Mouse (Mus musculus): ENCODE data around the gene Tgfbr1. TPM values are rescaled to one million over a fixed set of nuclear protein-coding genes. Genes with fewer than 3 reads are reported as not detected.

Gene Tgfbr1
- polyA plus RNA-seq, 1 experiment = 1.7 TPM

DNA sequence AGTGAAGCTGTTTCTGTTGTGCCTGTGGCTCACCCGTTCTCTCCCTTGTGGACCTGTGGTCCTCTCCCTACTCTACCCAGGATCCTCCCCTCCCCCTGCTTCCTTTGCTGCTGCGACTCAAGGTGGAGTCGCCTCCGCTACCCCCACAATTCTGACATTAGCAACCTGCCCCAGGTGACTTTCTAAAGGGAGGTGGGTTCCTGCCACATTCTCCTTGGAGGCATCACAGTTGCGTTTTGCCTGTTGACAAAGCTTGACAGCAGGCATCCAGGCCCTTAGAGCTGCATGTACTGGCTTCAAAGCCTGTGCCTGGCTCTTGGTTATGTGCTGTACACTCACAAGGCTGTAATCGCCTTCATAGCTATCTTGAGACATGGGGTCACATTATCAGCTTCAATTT, 85.9 kb downstream of the Tgfbr1 start:
- TF ChIP-seq CTCF (IDR thresholded peaks at IDR 0.05; ENCODE audit: extremely low read depth, insufficient read length, insufficient replicate concordance, low read depth, low read length) (no peak), POLR2A (IDR thresholded peaks at IDR 0.05; ENCODE audit: low read depth, low read length) (no peak)
- Histone ChIP-seq H3K27ac (ENCODE audit: insufficient read depth, low read depth, low read length) (no peak overlapping the region), H3K36me3 (ENCODE audit: control insufficient read depth, insufficient read depth, low read length) (no peaks in the 10 kb centered on the region), H3K4me1 (ENCODE audit: control insufficient read depth, insufficient read depth, insufficient read length, low read length) (peaks cover 6% of the 10 kb centered on the region), H3K4me3 (ENCODE audit: low read depth, low read length) (no peak overlapping the region), H3K27me3 (ENCODE audit: control insufficient read depth, insufficient read depth, low read length) (0 out of 2 replicates have a peak, but pooled peaks cover 7% of the 10 kb centered on the region)
- 82% methylated on average over 6 of the region's 6 CpGs for WGBS

DNA sequence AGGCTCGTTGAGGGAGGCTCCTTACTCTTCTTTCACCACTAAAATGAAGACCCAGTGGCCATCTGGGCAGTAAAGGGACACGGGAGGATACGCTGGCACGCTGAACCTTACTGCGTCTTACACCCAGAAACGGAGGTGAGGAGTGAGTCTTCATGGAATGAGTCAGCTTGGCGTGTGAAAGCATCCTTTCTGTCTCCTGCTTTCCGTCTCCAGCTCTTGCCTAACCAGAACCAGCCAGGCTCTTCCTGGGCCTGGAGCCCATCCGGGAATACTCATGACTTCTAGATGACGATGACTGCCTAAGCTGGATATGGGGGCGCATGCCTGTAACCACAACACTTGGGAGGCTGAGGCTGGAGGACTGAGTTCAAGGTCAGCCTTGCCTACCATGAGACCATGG, 87.9 kb downstream of the Tgfbr1 start:
- Histone ChIP-seq H3K4me1 (ENCODE audit: control insufficient read depth, insufficient read depth, insufficient read length, low read length) (peaks cover 6% of the 10 kb centered on the region), H3K27me3 (ENCODE audit: control insufficient read depth, insufficient read depth, low read length) (no peaks in the 10 kb centered on the region), H3K27ac (ENCODE audit: insufficient read depth, low read depth, low read length) (no peak overlapping the region), H3K36me3 (ENCODE audit: control insufficient read depth, insufficient read depth, low read length) (no peaks in the 10 kb centered on the region), H3K4me3 (ENCODE audit: low read depth, low read length) (no peak overlapping the region)
- 86% methylated on average over 11 of the region's 11 CpGs for WGBS
- no peak for TF ChIP-seq POLR2A (IDR thresholded peaks at IDR 0.05; ENCODE audit: low read depth, low read length)
- TF ChIP-seq CTCF (IDR thresholded peaks at IDR 0.05; ENCODE audit: extremely low read depth, insufficient read length, insufficient replicate concordance, low read depth, low read length) = no peak

DNA sequence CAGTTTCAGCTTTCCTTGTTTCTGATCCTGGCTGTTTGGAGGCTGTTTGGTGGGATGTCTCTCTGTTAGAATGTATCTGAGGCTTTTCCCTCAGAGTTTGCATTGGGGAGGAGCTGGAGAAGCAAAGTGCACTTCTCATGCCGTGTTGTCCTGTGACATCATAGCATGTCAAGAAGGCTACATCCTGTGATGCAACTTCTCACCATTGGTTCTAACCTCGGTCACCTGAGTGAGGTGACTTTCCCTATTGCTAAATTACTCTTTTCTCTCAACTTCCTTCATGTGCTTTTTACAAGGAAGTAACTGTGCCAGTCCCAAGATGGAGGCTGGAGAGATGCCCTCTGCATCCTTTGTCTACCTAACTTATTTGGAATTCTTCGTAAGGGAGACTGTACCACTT, 95.5 kb downstream of the Tgfbr1 start:
- H3K4me1 ChIP-seq (ENCODE audit: control insufficient read depth, insufficient read depth, insufficient read length, low read length) = no peaks in the 10 kb centered on the region
- no peak overlapping the region for H3K4me3 ChIP-seq (ENCODE audit: low read depth, low read length)
- TF ChIP-seq CTCF (IDR thresholded peaks at IDR 0.05; ENCODE audit: extremely low read depth, insufficient read length, insufficient replicate concordance, low read depth, low read length) = no peak
- no peak for TF ChIP-seq POLR2A (IDR thresholded peaks at IDR 0.05; ENCODE audit: low read depth, low read length)
- no peak overlapping the region for H3K27ac ChIP-seq (ENCODE audit: insufficient read depth, low read depth, low read length)
- H3K36me3 ChIP-seq (ENCODE audit: control insufficient read depth, insufficient read depth, low read length) = no peaks in the 10 kb centered on the region
- 76% methylated on average over 3 of the region's 3 CpGs for WGBS
- H3K27me3 ChIP-seq (ENCODE audit: control insufficient read depth, insufficient read depth, low read length) = 0 out of 2 replicates have a peak, but pooled peaks cover 5% of the 10 kb centered on the region

DNA sequence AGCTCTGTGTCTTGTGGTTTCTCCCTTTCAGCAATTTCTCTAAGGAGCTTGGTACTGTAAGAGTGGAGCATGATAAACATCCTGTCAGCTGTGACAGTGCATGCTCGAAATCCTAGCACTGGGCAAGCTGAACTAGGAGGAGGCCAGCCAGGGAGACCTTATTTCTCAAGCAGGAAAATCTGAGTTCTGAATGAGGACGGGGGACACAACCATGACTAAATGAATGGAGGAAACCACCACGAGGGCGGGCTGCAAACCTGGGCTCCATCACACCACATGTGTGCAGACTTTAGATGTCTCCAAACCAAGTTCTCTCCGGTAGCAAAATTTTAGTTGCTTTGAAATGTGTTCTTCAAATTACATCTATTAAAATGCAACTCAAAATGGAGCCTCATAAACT, 96.1 kb downstream of the Tgfbr1 start:
- Histone ChIP-seq H3K4me3 (ENCODE audit: low read depth, low read length) (no peak overlapping the region), H3K4me1 (ENCODE audit: control insufficient read depth, insufficient read depth, insufficient read length, low read length) (no peaks in the 10 kb centered on the region), H3K36me3 (ENCODE audit: control insufficient read depth, insufficient read depth, low read length) (no peaks in the 10 kb centered on the region), H3K27ac (ENCODE audit: insufficient read depth, low read depth, low read length) (no peak overlapping the region), H3K27me3 (ENCODE audit: control insufficient read depth, insufficient read depth, low read length) (0 out of 2 replicates have a peak, but pooled peaks cover 5% of the 10 kb centered on the region)
- TF ChIP-seq CTCF (IDR thresholded peaks at IDR 0.05; ENCODE audit: extremely low read depth, insufficient read length, insufficient replicate concordance, low read depth, low read length) (no peak), POLR2A (IDR thresholded peaks at IDR 0.05; ENCODE audit: low read depth, low read length) (no peak)
- WGBS = 52% methylated on average over 5 of the region's 5 CpGs

DNA sequence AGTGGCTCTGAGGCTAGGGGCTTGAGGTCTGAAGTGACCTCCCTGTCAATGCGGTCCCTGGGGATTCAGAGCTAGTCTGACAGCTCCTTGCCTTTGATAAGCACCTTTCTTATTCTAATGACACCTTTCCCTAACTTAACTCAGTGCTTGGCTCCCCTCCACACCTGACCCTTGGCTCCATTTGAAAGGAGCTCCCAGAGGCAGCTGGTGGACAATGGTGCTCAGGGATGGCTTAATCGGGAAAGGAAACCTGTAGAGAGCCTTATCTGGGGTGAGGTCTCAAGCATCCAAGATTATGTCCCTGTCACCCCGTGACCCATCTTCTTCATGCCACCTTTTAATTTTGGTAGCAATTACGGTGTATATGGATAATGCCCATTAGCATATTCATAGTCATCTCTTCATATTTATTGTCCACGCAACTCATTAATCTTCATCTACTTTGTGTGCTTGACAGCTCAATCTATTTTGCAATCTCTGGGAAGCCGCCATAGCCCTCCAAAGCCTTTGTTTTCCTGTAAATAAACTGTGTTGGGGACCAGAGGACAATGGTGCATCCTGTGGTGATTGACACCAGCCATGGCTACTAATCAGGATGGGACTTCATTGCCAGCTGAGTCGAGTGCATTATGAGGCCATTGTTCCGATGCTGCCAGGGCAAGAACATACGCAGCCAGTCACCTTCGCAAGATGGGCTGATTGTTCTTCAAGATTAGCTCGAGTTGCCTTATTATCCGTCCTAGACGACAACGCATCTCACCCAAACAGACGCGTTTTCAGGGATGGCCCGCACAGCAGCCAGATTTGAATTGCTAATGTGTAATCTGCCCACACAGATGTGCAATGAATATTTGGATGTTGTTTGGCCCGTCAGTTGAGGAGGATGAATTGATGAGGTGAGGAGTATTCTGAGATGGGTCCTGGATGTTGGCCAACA, 96.8 kb downstream of the Tgfbr1 start:
- Histone ChIP-seq H3K27me3 (ENCODE audit: control insufficient read depth, insufficient read depth, low read length) (0 out of 2 replicates have a peak, but pooled peaks cover 5% of the 10 kb centered on the region), H3K4me3 (ENCODE audit: low read depth, low read length) (no peak overlapping the region), H3K27ac (ENCODE audit: insufficient read depth, low read depth, low read length) (no peak overlapping the region), H3K4me1 (ENCODE audit: control insufficient read depth, insufficient read depth, insufficient read length, low read length) (no peaks in the 10 kb centered on the region), H3K36me3 (ENCODE audit: control insufficient read depth, insufficient read depth, low read length) (no peaks in the 10 kb centered on the region)
- no peak for TF ChIP-seq CTCF (IDR thresholded peaks at IDR 0.05; ENCODE audit: extremely low read depth, insufficient read length, insufficient replicate concordance, low read depth, low read length)
- TF ChIP-seq POLR2A (IDR thresholded peaks at IDR 0.05; ENCODE audit: low read depth, low read length) = no peak
- WGBS = 38% methylated on average over 18 of the region's 18 CpGs

Other genes with a start within 250 kb of the Tgfbr1 start
- gene Col15a1, start 145.1 kb upstream of the Tgfbr1 start, polyA plus RNA-seq (2012; rRNA removed) = 12.6 and 15.7 TPM in 2 replicates
- 7.1 and 9.6 TPM in 2 replicates for gene Alg2, start 121.1 kb downstream of the Tgfbr1 start, polyA plus RNA-seq (2012; rRNA removed)
- 274 and 368 TPM in 2 replicates for gene Sec61b, start 121.4 kb downstream of the Tgfbr1 start, polyA plus RNA-seq (2012; rRNA removed)

All from small intestine, adult 2 months (tissue).